In genomic region chr2:103761993-103762392, GRCm38 (mm10) we compare ENCODE assay signal across 8 mouse cellular contexts. TPM values are rescaled to one million over a fixed set of nuclear protein-coding genes. Genes with fewer than 3 reads are reported as not detected.
DNase-seq lines count a peak whose midpoint lies in the region; ATAC-seq and TF ChIP-seq lines count a peak whose summit lies in the region.

No protein-coding gene starts in this region.

- H3K9me3 ChIP-seq in embryonic facial prominence, embryonic 15.5 days (replicated peaks), result no peaks in the 10 kb centered on the region
- no peaks in the 10 kb centered on the region for H3K9me3 ChIP-seq in intestine, postnatal 0 days (ENCODE audit: control insufficient read depth)

- peak overlapping the region; percentile 80 for H3K4me2 ChIP-seq in embryonic facial prominence, embryonic 15.5 days (replicated peaks)
- peak overlapping the region; percentile 84 for H3K4me2 ChIP-seq in intestine, postnatal 0 days (replicated peaks; ENCODE audit: low read depth)

- H3K36me3 ChIP-seq in embryonic facial prominence, embryonic 15.5 days, result peaks cover 19% of the 10 kb centered on the region
- peaks cover 13% of the 10 kb centered on the region for H3K36me3 ChIP-seq in intestine, postnatal 0 days (ENCODE audit: control insufficient read depth, insufficient read depth)
- peaks cover 14% of the 10 kb centered on the region for H3K36me3 ChIP-seq in thymus, adult 2 months (ENCODE audit: control insufficient read depth, insufficient read depth, low read length)

- H3K4me1 ChIP-seq in embryonic facial prominence, embryonic 15.5 days, result peaks cover 13% of the 10 kb centered on the region; the same call in 1 of the 2 replicates
- 0 out of 2 replicates have a peak, but pooled peaks cover 7% of the 10 kb centered on the region for H3K4me1 ChIP-seq in intestine, postnatal 0 days (replicated peaks; ENCODE audit: control insufficient read depth, insufficient read depth, low read length)
- peaks cover 2% of the 10 kb centered on the region; the same call in 1 of the 2 replicates for H3K4me1 ChIP-seq in thymus, adult 2 months (replicated peaks; ENCODE audit: control insufficient read depth, insufficient read depth, low read length)

- DNase-seq in left cerebral cortex, adult 2 months (ENCODE audit: extremely low spot score in 1 of 2, low spot score in 2 of 2), result no peak
- no peak for DNase-seq in left cerebral cortex, postnatal 4 days
- DNase-seq in neural tube, embryonic 10.5 days (ENCODE audit: extremely low spot score, low spot score), result peak; percentile 14
- DNase-seq in urinary bladder, postnatal 4 days (ENCODE audit: low spot score in 2 of 2), result no peak
- DNase-seq in thymus, adult 2 months, result no peak
- no peak for DNase-seq in right cerebral cortex, postnatal 14 days

- 32% methylated on average over 4 of the region's 4 CpGs for WGBS in embryonic facial prominence, embryonic 15.5 days
- WGBS in intestine, postnatal 0 days, result 30% methylated on average over 4 of the region's 4 CpGs
- 30% methylated on average over 4 of the region's 4 CpGs for WGBS in thymus, adult 2 months

- H3K27ac ChIP-seq in left cerebral cortex, adult 2 months, result no peak overlapping the region
- H3K27ac ChIP-seq in embryonic facial prominence, embryonic 15.5 days (replicated peaks), result no peak overlapping the region
- H3K27ac ChIP-seq in intestine, postnatal 0 days (ENCODE audit: low read depth, low read length), result no peak overlapping the region
- no peak overlapping the region for H3K27ac ChIP-seq in thymus, adult 2 months (ENCODE audit: control insufficient read depth, insufficient read depth, low read length)

- no peak for ATAC-seq in embryonic facial prominence, embryonic 15.5 days (ENCODE audit: insufficient number of reproducible peaks, low FRiP score, low TSS enrichment, low read depth)
- no peak for ATAC-seq in intestine, postnatal 0 days

- no peak overlapping the region for H3K9ac ChIP-seq in embryonic facial prominence, embryonic 15.5 days
- no peak overlapping the region for H3K9ac ChIP-seq in intestine, postnatal 0 days (ENCODE audit: low read depth, low read length)

- no peak for TF ChIP-seq POLR2A in thymus, adult 2 months (IDR thresholded peaks at IDR 0.05; ENCODE audit: control insufficient read depth, extremely low read depth, insufficient read depth, low read length, poor library complexity)

- TF ChIP-seq CTCF in left cerebral cortex, adult 2 months (IDR thresholded peaks at IDR 0.05), result no peak
- TF ChIP-seq CTCF in intestine, postnatal 0 days (IDR thresholded peaks at IDR 0.05; ENCODE audit: low read depth), result no peak
- TF ChIP-seq CTCF in thymus, adult 2 months (IDR thresholded peaks at IDR 0.05; ENCODE audit: borderline replicate concordance, control insufficient read depth, extremely low read depth, insufficient read depth, low read length, poor library complexity), result no peak

- peak overlapping the region; percentile 93 for H3K4me3 ChIP-seq in left cerebral cortex, adult 2 months
- peak overlapping the region; percentile 87 for H3K4me3 ChIP-seq in embryonic facial prominence, embryonic 15.5 days (replicated peaks)
- H3K4me3 ChIP-seq in intestine, postnatal 0 days (ENCODE audit: low read depth, low read length), result peak overlapping the region; percentile 73; the same call in 1 of the 2 replicates
- no peak overlapping the region for H3K4me3 ChIP-seq in thymus, adult 2 months (ENCODE audit: control insufficient read depth, insufficient read depth, low read length)

- no peaks in the 10 kb centered on the region for H3K27me3 ChIP-seq in embryonic facial prominence, embryonic 15.5 days
- H3K27me3 ChIP-seq in intestine, postnatal 0 days (replicated peaks; ENCODE audit: control insufficient read depth, insufficient read depth, low read length), result no peaks in the 10 kb centered on the region
- no peaks in the 10 kb centered on the region for H3K27me3 ChIP-seq in thymus, adult 2 months (ENCODE audit: control insufficient read depth, insufficient read depth, low read length)

- intact Hi-C loops in left cerebral cortex, adult 2 months (cut with DNase I), result loop anchor here (1.0 kb wide), 1 partner anchor 35 kb away; the partner anchor contains the start of gene Caprin1
- intact Hi-C loops in left cerebral cortex, postnatal 4 days (cut with DNase I), result no loop called here

RNA-seq across cellular contexts. Expression of gene Nat10, which starts 0.9 kb away (rescaled TPM):
- 10 to 100 TPM; 30.1 to 35.8 TPM for total RNA-seq in left cerebral cortex, adult 2 months (2021)
- total RNA-seq in left cerebral cortex, postnatal 4 days (2021), result 10 to 100 TPM; 38.5 to 43.1 TPM
- 23.8 and 24.5 TPM in 2 replicates for polyA plus RNA-seq in embryonic facial prominence, embryonic 15.5 days (2015; fragmentation: Nextera tagmentation; extraction: Ambion mirVana)
- 8.8 and 9.3 TPM in 2 replicates for polyA plus RNA-seq in intestine, postnatal 0 days (2015; fragmentation: Nextera tagmentation; extraction: Ambion mirVana)
- 70.1 and 80.2 TPM in 2 replicates for polyA plus RNA-seq in thymus, adult 2 months (2012; rRNA removed)

RNA-seq across cellular contexts. Expression of gene Caprin1, which starts 35.5 kb away (rescaled TPM):
- total RNA-seq in left cerebral cortex, adult 2 months (2021), result 100 to 1,000 TPM; 310 to 313 TPM
- 100 to 1,000 TPM; 537 to 571 TPM for total RNA-seq in left cerebral cortex, postnatal 4 days (2021)
- 245 and 248 TPM in 2 replicates for polyA plus RNA-seq in embryonic facial prominence, embryonic 15.5 days (2015; fragmentation: Nextera tagmentation; extraction: Ambion mirVana)
- polyA plus RNA-seq in intestine, postnatal 0 days (2015; fragmentation: Nextera tagmentation; extraction: Ambion mirVana), result 91.4 and 103 TPM in 2 replicates
- polyA plus RNA-seq in thymus, adult 2 months (2012; rRNA removed), result 182 and 242 TPM in 2 replicates
